Mouse (Mus musculus): ENCODE measurements around the gene Ltbp4.

DNA sequence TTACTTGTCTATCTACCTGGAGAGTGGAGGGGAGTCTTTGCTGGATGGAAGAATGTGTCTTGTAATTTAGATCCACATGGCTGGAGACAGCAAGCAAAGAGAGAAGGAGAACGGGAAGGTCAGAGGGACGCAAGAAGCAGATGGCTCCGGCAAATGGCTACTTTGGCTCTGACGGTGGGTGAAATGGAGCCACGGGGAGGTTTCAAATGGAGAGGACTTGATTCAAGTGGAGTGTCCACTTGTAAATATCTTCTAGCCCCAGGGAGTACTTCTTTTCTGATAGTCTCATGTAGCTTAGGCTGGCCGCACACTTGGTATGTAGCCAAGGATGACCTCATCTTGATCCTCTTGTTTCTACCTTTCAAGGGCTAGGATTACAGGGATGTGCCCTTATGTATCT lies 38.7 kb downstream of the Ltbp4 start:
- no peak for TF ChIP-seq POLR2A (IDR thresholded peaks at IDR 0.05; ENCODE audit: control insufficient read depth in 1 of 2, insufficient read depth in 1 of 2, low read depth in 1 of 2, low read length in 2 of 2, poor library complexity in 1 of 2)
- no peak for TF ChIP-seq GATA1 (IDR thresholded peaks at IDR 0.05; ENCODE audit: low read depth, low read length)
- TF ChIP-seq CTCF (IDR thresholded peaks at IDR 0.05 in 2 of 3, conservative IDR thresholded peaks at IDR 0.05 in 1 of 3; ENCODE audit: control insufficient read depth in 1 of 3, insufficient read depth in 1 of 3, low read depth in 2 of 3, low read length in 3 of 3, poor library complexity in 1 of 3, severe bottlenecking in 1 of 3): no peak
- TF ChIP-seq CHD1 (IDR thresholded peaks at IDR 0.05; ENCODE audit: low read depth, low read length): no peak
- no peak for TF ChIP-seq MXI1 (IDR thresholded peaks at IDR 0.05; ENCODE audit: low read depth, low read length)
- TF ChIP-seq EP300 (IDR thresholded peaks at IDR 0.05; ENCODE audit: low read depth in 1 of 2, low read length in 2 of 2): no peak
- no peak for TF ChIP-seq RAD21 (IDR thresholded peaks at IDR 0.05; ENCODE audit: low read depth, low read length)
- no peak for TF ChIP-seq ZMIZ1 (IDR thresholded peaks at IDR 0.05; ENCODE audit: low read depth, low read length)
